Mouse (Mus musculus): ENCODE measurements at regions not wholly inside any gene's neighbourhood (a gene's known extent, or its start where the extent isn't known, plus 50 kb on each side); places are given as distances from the start of the nearest gene placed in this dataset.

DNA sequence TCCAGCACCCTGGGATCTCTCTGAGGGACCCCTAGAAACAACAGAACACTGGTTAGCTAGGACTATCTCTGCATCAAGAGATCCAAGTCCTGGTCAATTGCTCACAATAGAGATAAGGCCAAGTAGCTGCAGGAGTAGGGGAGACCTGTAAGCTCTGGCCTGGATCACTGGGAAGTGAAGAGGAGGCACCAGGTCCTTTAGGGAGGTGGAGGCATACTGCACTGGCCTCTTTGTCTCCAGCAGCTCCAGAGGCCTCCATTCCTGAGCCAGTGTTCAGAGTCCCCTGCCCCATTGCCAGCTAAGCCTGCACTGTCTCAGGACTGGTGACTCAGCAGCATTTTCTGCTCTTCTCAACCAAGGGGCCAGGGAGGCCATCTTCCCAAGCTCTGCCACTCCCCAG lies 262.3 kb upstream of the Gm4791 start:
- DNase-seq: no peak

DNA sequence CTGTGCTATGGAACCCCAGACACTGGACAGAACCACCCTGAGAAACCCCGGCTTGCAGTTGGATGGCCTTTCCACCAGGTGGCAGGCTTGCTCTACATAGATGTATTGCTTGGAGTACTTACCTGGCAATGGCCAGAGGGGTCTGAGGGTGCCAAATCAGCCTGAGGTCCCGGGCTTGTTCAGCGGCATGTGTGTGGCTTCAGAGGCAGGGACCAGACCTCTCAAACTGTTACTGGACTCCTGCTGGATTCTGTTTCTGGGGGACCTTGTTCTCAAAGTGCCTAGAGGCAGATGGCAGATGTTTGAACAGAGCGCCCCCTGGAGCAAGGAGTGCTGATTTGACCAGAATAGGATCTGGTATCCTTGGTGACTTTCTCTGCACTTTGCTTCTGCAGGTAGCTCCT lies 262.9 kb upstream of the Gm4791 start:
- peak; percentile 81 for DNase-seq

DNA sequence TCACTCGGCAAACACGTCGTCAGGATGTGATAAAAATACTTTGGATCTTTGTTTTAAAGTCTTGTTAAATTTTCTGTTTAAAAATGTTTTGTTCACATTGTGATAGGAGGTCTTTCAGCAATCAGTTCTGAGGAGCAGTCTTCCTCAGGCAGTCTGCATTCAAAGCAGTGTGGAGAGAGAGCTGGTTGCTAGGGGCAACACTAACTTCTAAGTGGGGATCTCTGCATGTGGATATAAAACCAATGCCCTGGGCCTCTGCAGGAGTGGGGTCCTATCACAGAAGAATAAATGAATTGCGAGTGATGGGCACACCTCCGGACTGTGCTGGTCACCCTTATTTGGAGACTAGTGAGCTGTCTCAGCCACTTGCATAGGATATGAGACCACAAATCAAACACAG lies 270.1 kb upstream of the Gm4791 start:
- DNase-seq: no peak

DNA sequence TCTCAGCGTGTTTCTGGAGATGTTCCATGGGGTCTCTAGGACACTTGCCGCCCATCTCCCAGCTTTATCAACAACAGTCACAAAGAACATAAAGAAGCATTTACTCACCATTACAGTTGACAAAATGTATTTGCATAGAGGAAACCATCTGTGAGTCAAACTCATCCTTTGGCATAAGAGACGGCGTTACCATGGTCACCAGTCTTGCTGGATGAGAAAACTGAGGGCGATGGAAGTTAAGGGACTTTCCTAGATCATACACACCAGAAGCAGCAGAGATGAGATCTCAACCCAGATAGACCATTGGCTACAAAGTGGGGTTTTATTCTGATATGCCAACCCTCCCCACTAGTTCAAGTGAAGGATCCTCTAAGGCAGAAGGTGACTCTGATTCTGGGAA lies 274.3 kb upstream of the Gm4791 start:
- DNase-seq: no peak

DNA sequence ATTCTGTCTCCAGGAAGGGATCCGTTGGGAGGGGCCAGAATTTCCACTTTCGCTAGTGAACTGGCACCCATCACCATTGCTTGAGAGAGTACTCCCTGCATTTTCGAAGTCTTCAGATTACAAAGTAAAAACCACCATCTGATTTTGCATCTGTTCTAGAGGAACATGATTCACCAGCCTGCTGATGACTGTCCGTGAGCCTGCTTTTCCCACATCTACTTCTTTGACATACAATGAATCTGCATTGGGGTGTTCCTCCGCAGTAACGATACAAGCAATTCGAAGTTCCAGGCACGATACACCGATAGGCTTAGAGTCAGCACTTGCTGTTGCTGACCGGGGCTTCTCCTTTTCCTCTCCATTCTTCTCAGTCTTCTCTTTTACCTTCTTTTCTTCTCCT lies 285.1 kb upstream of the Gm4791 start:
- DNase-seq: no peak

DNA sequence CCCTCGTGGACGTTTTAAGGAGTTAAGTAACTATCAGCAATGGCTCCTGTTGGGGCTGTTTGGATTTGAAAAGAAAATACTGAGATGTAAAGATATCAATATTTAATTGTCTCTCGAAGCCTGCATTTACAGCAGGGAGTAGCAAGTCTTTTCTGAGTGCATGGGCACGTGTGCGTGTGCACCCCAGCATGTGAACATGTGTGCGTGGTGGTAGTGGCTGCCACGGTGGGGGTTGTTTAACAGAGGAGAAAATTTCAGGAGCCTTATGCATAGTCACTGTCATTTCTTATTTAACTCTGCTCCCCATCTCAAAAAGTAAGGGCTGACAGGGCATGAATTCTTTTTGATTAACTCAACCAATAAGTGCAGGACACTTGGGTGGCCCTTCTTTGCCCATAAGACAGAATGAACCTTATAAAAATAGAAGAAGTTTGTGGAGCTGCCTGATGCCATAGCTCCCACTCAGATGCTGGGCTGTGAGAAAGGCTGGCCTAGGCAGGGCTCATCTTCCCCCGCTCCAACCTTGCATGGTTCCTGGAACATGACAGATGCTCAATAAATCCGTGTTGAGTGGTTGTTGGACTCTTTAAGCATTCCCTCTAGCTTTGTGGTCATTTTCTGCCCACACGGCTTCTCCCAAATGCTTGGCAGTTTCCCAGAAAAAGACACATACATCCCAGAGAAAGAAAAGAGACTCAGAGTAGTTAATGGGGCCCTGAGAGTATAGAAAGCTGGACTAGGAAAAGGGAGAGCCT lies 294.2 kb upstream of the Gm4791 start:
- no peak for DNase-seq

DNA sequence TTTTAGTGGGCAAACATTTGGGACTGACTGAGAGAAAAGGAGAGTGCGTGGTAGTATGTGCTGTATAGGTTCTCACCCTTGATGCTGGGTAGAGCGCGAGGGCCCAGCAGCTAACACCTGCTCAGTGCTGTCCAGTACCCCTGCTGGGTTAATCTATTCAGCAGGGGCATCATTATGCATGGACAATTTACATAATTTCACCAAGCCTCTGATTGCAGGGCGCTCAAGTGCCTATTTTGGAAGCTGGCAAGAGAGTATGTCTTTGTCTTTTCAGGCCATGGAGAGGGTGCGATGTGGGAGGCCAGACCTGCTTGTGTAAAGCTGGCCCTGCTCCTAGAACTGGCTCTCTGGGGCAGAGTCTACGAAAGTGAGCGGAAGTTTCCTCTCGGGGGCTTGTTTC lies 294.9 kb upstream of the Gm4791 start:
- no peak for DNase-seq

DNA sequence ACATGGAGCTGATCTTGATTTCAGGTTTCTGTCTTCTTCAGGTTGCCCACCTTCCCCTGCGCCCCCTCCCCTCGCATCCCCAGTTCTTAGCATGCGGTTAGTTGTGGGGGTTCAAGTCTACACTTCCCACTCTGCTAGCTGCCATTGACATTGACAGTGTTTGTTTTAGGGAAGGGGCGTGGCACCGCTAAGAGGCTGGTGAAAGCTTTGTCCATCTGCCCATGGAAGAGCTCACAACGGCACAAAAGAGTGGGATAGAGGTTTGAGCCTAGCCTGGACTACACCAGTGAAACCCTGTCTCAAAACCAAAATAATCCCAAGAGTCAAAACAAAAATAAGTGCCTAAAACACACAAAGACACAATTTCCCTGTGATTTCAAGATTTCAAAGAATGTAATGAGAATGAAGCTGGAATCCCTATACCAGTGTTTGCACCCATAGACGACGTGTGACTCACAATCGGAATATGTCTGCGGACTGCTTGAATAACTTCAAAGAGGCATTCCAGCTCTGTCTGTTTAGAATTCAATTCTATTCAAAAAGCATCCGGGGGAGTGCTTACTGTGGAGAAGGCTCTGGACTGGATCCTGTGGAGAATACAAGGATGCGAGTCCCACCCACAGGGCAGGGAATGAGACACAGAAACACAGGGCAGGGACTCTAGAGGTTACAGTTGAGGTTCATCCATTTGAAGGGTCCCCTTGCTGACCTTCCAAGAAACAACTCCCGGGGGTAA lies 295.5 kb upstream of the Gm4791 start:
- DNase-seq: no peak

DNA sequence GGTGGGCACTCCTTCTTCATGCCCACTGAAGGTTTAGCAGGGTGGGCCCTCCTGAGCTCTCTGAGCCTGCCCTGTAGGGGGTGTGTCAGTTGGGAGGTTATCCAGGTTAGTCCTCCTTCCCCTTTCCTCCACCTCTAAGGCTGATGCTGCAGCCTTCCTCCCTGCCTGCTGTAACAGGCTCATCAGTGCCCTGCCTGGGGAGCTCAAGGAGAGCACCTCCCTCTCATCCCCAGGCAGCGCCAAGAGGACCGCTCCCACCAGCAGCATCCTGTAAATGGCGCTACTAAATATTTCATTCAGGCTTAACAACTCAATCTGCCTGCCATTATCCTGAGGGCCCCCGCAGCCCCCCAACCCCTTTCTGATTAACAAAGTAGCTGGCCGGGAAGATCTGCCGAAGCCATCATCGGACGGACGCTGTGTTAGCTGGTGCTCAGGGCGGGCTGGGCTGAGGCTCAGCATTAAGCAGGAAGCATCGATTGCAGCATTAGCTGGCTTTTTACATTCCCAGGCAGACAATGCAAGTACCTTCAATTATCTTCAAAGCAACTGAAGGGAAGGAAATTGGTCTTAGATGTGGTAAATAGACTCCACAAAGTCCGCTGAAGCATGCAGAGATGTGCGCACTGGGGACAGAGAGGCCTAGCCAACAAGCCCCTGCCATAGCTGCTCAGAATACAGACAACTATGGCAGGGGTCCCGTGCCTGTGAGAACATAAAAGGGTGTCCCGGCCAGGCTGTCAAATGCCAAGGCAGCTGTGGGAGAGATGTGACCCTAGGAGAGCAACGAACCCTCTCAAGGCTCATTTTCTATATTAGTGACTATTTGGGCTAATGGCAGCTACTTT lies 296.3 kb upstream of the Gm4791 start:
- no peak for DNase-seq

DNA sequence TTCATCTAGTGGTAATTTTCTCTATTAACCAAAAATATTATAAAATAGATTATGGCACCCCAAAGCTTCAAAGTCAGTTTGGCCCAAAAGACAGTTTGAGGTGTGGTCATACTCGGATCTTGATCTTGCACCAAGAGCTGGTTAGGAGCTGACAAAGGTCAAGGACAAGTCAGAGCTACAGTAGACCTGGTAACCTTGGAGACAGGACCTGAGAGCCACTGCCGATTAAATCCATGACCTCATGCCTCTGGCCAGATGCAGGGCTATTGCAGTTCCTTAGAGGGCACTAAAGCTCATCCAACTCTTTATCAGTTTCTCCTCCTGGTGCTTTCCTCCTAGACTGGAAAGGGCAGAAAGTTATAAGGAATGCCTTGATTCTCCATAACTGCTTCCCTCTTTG lies 302.4 kb upstream of the Gm4791 start:
- no peak for DNase-seq

DNA sequence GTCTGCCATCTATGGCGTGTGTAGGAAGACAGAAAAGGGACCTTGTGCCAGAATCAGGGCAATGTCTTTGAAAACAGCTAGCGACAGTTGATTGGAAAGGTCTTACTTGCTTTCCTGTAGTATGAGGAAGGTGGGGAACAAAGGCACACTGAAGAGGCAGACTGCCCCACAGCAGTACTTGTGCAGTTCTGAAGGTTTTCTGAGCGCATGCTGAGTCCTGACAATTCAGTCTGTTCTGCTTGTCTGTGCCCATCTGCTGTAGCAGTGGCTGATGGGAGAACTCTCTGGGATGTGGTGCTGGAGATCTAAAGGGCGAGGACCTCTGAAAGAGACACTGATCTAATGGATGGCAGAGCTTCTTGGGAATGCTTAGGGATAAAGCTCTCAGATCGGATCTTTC lies 309.2 kb upstream of the Gm4791 start:
- no peak for DNase-seq

DNA sequence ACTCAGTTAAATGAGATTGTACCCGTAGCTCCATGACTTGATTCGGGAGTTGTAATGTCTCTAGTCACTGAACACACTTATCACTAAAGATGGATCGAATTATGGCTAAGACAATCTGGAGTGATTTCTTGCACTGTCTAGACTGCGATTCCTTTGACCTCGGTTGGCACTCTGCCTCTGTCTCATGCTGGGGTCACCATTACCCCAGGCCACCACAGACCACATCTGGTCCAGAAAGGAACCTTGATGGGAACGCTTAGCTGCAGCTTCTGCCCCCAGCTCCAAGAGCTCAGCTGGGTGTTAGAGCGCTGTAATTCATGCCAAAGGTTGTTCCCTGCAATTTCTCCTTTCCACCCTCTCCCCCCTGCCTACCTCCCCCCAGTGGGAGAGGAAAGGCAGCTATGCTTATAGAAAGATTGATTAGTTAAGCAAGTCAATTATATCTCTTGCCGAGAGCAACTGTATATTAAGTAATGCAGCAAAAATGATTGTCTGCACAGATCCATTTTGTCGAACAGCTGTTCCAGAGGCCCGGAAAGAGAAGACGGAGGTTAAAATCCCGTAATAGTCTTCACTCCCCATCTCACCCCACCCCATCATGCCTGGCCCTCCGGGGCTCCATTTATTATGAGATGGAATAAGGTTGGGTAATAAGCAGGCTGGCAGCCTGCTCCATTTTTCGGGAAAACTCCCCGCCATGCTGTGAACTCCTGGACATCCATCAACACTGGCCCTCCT lies 314.3 kb upstream of the Gm4791 start:
- DNase-seq: no peak

DNA sequence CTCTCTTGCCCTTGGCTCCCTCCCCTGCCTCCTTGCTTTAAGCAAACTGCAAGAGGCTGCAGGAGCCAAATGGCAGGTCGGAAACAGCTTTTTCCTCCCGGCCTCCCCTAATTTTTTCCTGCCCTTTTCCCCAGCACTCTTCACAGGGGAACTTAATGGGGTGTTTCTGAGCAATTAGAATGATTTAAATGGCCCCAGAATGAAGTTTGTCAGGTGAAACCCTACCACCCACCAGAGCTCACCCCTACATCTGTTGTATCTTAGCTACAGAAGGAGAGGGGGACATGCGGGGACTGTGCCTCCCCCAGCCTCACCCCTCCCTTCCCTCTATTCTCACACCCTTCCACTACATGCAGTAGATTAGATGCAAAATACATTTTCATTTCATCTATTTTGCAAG lies 326.5 kb upstream of the Gm4791 start:
- DNase-seq: no peak

DNA sequence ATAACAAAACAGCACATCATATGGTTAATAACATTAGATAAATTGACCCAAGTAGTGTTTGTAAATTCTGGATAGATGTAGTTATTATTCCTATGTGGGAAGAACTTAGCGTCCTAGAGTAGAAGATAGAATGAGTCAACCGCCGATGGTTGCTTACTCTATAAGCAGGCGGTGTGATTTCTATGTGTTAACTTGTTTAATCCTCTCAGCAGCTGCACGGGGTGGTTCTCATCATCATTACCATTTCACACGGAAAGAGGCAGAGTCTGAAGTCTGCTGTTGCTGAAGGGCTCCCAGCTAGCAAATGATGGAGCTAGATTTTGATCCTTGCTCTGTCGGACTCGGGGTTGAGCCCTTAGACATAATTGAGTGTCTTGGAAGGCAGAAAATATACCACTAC lies 334.6 kb upstream of the 4931429L15Rik start:
- DNase-seq: no peak

DNA sequence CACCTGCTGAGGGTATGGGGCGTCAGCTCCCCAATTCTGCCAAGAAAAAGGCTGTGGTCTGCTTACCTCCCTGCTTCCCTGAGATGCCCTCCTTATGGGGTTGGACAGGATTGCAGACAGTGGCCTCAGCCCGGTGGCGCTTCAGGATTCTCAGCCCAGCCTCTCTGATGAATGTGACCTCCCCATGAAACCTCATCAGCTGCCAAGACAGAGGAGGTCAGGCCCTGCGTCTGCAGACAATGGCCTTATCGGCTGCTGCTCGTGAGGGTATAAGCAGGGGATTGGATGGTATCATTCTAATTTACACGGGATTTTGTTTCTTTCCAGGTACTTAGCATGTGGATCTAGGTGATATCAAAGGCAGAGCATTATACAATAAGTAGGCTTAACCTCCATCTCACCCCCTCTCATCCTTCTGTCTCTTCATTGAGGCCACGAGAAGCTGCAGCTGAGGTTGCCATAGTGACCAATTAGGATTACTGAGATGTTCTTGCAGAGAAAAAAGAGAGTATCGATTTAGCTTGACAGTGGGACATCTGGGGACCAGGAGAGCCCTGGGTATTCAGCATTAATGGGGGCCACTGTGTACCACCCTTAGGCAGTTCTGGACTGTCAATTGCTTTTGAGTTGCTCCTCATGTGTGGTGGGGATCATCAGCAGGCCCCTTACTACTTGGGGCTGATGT lies 327.6 kb upstream of the 4931429L15Rik start:
- DNase-seq: no peak

DNA sequence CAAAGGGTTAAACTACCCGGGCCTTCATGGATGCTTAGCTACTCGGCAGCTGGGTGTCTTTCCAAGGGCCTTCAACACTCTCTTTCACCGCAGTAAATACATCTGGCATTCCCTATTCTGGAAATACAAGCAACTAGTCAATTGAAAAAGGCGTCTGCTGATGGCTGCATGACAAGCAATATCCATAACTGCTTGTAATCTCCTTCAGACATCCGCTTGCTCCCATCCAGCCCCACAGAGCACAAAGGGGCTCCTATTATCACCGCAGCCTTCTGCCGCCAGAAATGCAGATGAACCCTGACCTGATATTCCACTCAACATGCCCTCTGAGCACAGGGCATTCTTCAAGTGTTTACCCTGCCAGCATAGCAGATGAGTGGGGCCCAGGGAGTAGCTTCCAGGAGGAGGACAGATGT lies 325.7 kb upstream of the 4931429L15Rik start:
- no peak for DNase-seq

DNA sequence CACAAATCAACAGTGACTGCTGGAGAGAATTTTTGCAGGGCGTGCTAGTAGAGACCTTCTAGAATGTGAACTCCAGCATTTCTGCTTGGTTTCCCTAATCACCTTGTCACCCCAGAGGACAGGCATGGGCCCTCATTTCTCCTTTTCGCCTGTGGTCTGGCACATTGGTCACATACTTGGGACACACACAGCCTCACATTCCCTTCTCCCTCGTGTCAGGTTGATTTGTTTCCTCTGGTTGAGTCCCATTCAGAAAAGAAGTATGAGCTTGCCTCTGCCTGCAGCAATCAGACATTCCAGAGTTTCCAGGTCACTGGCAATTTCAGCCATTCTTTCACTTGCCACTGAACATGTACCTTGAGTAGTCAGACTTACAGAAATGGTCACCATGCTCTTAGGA lies 323.8 kb upstream of the 4931429L15Rik start:
- DNase-seq: no peak

DNA sequence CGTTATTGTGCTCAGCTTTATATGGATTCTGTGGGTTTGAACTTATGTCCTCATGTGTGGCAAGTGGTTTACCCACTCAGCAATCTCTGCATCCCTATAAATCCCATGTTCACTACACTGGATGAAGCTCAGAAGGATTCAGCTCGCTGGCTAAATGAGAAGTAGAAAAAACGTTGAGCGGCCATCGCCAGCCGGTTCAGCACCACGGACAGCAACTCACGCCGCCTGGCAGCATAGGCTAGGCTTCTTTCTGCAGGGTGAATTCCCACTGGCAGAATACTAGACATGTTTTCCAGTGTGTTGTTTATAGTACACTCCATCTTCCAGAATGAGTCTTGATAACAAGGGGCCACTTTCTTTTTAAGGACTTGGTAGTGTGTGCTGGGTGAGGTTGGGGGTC lies 322.9 kb upstream of the 4931429L15Rik start:
- DNase-seq: peak; percentile 64

DNA sequence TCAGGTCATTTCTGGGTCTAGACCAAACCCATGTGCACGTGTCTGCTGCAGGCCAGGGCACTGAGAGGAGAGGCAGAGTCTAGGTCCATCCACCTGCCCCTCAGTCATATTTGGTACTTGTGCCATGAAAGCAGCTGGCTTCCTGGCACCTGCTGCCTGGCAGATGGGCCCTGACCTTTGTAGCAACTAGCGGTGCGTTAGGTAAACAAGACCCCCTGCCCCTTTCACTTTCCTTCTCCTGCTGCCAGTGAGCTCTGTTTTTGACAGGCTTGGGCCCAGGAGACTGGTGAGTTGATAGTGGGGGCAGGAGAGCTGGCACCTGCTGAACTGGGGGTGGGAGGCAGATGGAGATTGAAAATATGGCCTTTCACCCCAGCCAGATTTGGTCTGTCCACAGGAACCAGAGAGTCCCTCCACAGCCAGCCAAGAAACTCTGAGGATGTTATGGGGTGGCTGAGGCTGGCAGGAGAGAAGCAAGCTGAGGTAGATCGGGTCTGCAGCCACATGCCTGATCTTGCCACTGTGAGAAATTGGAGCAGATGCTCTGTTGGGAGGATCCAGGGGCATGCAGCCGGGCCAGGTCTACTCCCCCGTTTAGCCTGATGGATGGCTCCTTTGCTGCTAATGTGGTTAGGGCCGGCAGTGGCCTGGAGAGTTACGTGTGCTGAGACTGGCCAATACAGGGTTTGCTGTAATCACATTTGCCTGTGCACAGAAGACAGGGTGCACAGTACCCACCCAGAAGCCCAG lies 316.6 kb upstream of the 4931429L15Rik start:
- DNase-seq: no peak

DNA sequence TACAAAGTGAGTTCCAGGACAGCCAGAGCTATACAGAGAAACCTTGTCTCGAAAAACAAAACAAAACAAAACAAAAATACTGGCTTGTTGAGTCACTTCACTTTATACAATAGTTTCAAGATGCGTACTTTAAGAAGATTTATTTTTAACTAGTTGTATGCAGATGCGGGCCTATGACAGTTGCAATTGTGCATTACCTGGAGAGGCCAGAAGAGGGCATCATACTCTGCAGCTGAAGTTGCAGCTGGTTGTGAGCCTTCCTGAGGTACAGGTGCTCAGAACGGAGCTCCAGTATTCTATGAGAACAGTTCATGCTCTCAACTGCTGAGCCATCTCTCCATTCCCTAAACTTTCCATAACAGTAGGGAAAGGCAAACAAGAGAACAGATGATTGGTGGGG lies 314.2 kb upstream of the 4931429L15Rik start:
- DNase-seq: no peak

DNA sequence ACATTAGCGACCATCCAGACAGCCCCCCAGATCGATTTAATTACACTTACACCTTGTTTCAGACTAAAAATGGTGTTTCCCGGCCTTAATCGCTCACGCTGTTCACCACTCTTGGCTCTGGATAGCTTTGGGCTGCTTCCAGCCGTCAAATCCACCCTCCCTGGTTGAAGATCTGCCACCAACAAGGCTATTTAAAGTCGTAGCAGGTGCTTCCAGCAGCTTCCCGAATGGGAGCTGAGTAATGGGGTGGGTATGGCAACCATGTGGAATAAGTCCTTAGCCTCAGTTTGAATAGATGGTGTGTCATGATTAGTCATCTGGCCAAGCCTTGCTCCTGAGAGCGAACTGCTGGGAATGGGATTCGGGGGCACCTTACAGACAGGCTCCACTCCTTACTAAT lies 312.8 kb upstream of the 4931429L15Rik start:
- no peak for DNase-seq
